Mouse (Mus musculus) limb, embryonic 15.5 days (tissue): ENCODE results near the gene Got2. TPM values are rescaled to one million over a fixed set of nuclear protein-coding genes. Genes with fewer than 3 reads are reported as not detected.
"Not testable (repeated sequence)": the region's sequence is repeated elsewhere in the genome, so short reads cannot be mapped to it uniquely, and the experiment has no call there.

Experiments used
- ATAC-seq: fragments of 200-750 bp; cut with Nextera tagmentation; 2 replicates; pipeline ENCODE4 v1.8.0; 2017; ENCODE audit warnings: low read depth, moderate TSS enrichment; ENCODE audit not compliant: insufficient number of reproducible peaks, low FRiP score, low TSS enrichment
- H3K27ac ChIP-seq: fragments of 300-500 bp; sonication (generic); 2 replicates; pipeline ENCODE4 v1.5.1; 2015; ENCODE audit warnings: moderate library complexity, mild to moderate bottlenecking, inconsistent platforms
- H3K27me3 ChIP-seq: fragments of 300-500 bp; sonication (generic); 2 replicates; pipeline ENCODE4 v1.6.1; 2015; ENCODE audit warnings: inconsistent platforms
- H3K36me3 ChIP-seq: fragments of 300-500 bp; sonication (generic); 2 replicates; pipeline ENCODE4 v1.6.1; 2015; ENCODE audit warnings: inconsistent platforms
- H3K4me1 ChIP-seq: fragments of 300-500 bp; sonication (generic); 2 replicates; pipeline ENCODE4 v1.6.1; 2015; ENCODE audit warnings: inconsistent platforms
- H3K4me2 ChIP-seq: fragments of 300-500 bp; sonication (generic); 2 replicates; pipeline ENCODE4 v1.6.1; 2015; ENCODE audit warnings: mild to moderate bottlenecking, inconsistent platforms
- H3K4me3 ChIP-seq: fragments of 300-500 bp; sonication (generic); 2 replicates; pipeline ENCODE4 v1.5.1; 2015; ENCODE audit warnings: mild to moderate bottlenecking, inconsistent platforms
- H3K9ac ChIP-seq: fragments of 300-500 bp; sonication (generic); 2 replicates; pipeline ENCODE4 v1.6.1; 2015; ENCODE audit warnings: inconsistent platforms
- H3K9me3 ChIP-seq: fragments of 300-500 bp; sonication (generic); 2 replicates; pipeline ENCODE4 v1.6.1; 2016; ENCODE audit warnings: inconsistent platforms
- WGBS: fragments of 180-500 bp; shearing (Covaris S2); methylation state at CpG from one replicate; pipeline ENCODE4 v1.1.7; 2015; 5-methylcytosine and 5-hydroxymethylcytosine counted together
- polyA plus RNA-seq: library from polyadenylated mRNA; unstranded; fragments of >200 nt; fragmentation: Nextera tagmentation; extraction: Ambion mirVana; gene quantifications from 2 replicates; pipeline ENCODE4 v1.2.1, GENCODE M21; 2015

Got2 gene
- polyA plus RNA-seq, 1 experiment from 2014 or later = 129 TPM

GRCm38 (mm10) chr8:95886647-95887577, 1.4 kb downstream of the Got2 start:
- no peaks in the 10 kb centered on the region for H3K36me3 ChIP-seq
- peak overlapping the region; percentile 82 for H3K4me3 ChIP-seq
- peak overlapping the region; percentile 92 for H3K4me2 ChIP-seq
- no peaks in the 10 kb centered on the region for H3K9me3 ChIP-seq
- WGBS = 55% methylated on average over 17 of the region's 17 CpGs
- H3K27ac ChIP-seq = peak overlapping the region; percentile 38; the same call in 1 of the 2 replicates
- no peak for ATAC-seq
- no peaks in the 10 kb centered on the region for H3K27me3 ChIP-seq
- peak overlapping the region; percentile 63 for H3K9ac ChIP-seq
- peaks cover 21% of the 10 kb centered on the region for H3K4me1 ChIP-seq

- H3K9ac ChIP-seq = no peak overlapping the region
- no peaks in the 10 kb centered on the region for H3K9me3 ChIP-seq
- H3K4me2 ChIP-seq = no peak overlapping the region
- H3K27ac ChIP-seq = no peak overlapping the region
- H3K4me1 ChIP-seq = peaks cover 21% of the 10 kb centered on the region
- H3K4me3 ChIP-seq = no peak overlapping the region
- WGBS = 72% methylated on average over 5 of the region's 5 CpGs
- no peak for ATAC-seq
- H3K27me3 ChIP-seq = no peaks in the 10 kb centered on the region
- no peaks in the 10 kb centered on the region for H3K36me3 ChIP-seq
These were observed 2.4 kb downstream of the Got2 start for GRCm38 (mm10) chr8:95885966-95886365.

GRCm38 (mm10) chr8:95885271-95885841, 3.0 kb downstream of the Got2 start:
- peaks cover 21% of the 10 kb centered on the region for H3K4me1 ChIP-seq

GRCm38 (mm10) chr8:95884491-95884890, 3.9 kb downstream of the Got2 start:
- ATAC-seq = no peak
- Histone ChIP-seq H3K27ac (no peak overlapping the region), H3K36me3 (no peaks in the 10 kb centered on the region), H3K4me1 (peaks cover 21% of the 10 kb centered on the region), H3K4me3 (no peak overlapping the region), H3K9ac (no peak overlapping the region), H3K4me2 (no peak overlapping the region), H3K27me3 (no peaks in the 10 kb centered on the region), H3K9me3 (no peaks in the 10 kb centered on the region)
- 72% methylated on average over 12 of the region's 12 CpGs for WGBS

More at GRCm38 (mm10) chr8:95885271-95885841, 3.0 kb downstream of the Got2 start:
- Histone ChIP-seq H3K4me3 (no peak overlapping the region), H3K27ac (no peak overlapping the region), H3K4me2 (no peak overlapping the region), H3K9ac (no peak overlapping the region), H3K27me3 (no peaks in the 10 kb centered on the region), H3K9me3 (no peaks in the 10 kb centered on the region), H3K36me3 (no peaks in the 10 kb centered on the region)
- ATAC-seq = no peak
- WGBS = 74% methylated on average over 5 of the region's 5 CpGs

GRCm38 (mm10) chr8:95882191-95882590, 6.2 kb downstream of the Got2 start:
- H3K27ac ChIP-seq = no peak overlapping the region
- H3K36me3 ChIP-seq = peaks cover 3% of the 10 kb centered on the region; the same call in 1 of the 2 replicates
- no peak overlapping the region for H3K9ac ChIP-seq
- no peaks in the 10 kb centered on the region for H3K9me3 ChIP-seq
- no peaks in the 10 kb centered on the region for H3K27me3 ChIP-seq
- H3K4me2 ChIP-seq = no peak overlapping the region
- 89% methylated on average over 9 of the region's 9 CpGs for WGBS
- no peak for ATAC-seq
- no peak overlapping the region for H3K4me3 ChIP-seq
- peaks cover 19% of the 10 kb centered on the region for H3K4me1 ChIP-seq

GRCm38 (mm10) chr8:95881576-95881975, 6.8 kb downstream of the Got2 start:
- H3K27me3 ChIP-seq = no peaks in the 10 kb centered on the region
- no peak for ATAC-seq
- H3K4me1 ChIP-seq = peaks cover 13% of the 10 kb centered on the region
- H3K36me3 ChIP-seq = peaks cover 9% of the 10 kb centered on the region; the same call in 1 of the 2 replicates
- H3K9ac ChIP-seq = no peak overlapping the region
- H3K9me3 ChIP-seq = no peaks in the 10 kb centered on the region
- no peak overlapping the region for H3K4me3 ChIP-seq
- no peak overlapping the region for H3K4me2 ChIP-seq
- H3K27ac ChIP-seq = no peak overlapping the region
- 69% methylated on average over 3 of the region's 3 CpGs for WGBS

- no peak for ATAC-seq
- Histone ChIP-seq H3K4me3 (no peak overlapping the region), H3K9me3 (no peaks in the 10 kb centered on the region), H3K27ac (no peak overlapping the region), H3K4me2 (no peak overlapping the region), H3K9ac (no peak overlapping the region), H3K36me3 (peaks cover 24% of the 10 kb centered on the region), H3K27me3 (no peaks in the 10 kb centered on the region), H3K4me1 (peaks cover 10% of the 10 kb centered on the region; the same call in 1 of the 2 replicates)
- 87% methylated on average over 4 of the region's 4 CpGs for WGBS
These were observed 8.5 kb downstream of the Got2 start for GRCm38 (mm10) chr8:95879823-95880222.

- H3K36me3 ChIP-seq = peaks cover 38% of the 10 kb centered on the region
- no peak overlapping the region for H3K27ac ChIP-seq
- no peaks in the 10 kb centered on the region for H3K27me3 ChIP-seq
- no peak overlapping the region for H3K9ac ChIP-seq
- 0 out of 2 replicates have a peak, but pooled peaks cover 5% of the 10 kb centered on the region for H3K4me1 ChIP-seq
- no peaks in the 10 kb centered on the region for H3K9me3 ChIP-seq
- no peak overlapping the region for H3K4me2 ChIP-seq
- ATAC-seq = no peak
- WGBS = 62% methylated on average over 12 of the region's 12 CpGs
- no peak overlapping the region for H3K4me3 ChIP-seq
These were observed 10.0 kb downstream of the Got2 start for GRCm38 (mm10) chr8:95878176-95878962.

GRCm38 (mm10) chr8:95875270-95875669, 13.1 kb downstream of the Got2 start:
- H3K9ac ChIP-seq = no peak overlapping the region
- no peak for ATAC-seq
- H3K4me1 ChIP-seq = 0 out of 2 replicates have a peak, but pooled peaks cover 5% of the 10 kb centered on the region
- WGBS = 94% methylated on average over 7 of the region's 7 CpGs
- H3K27me3 ChIP-seq = no peaks in the 10 kb centered on the region
- no peaks in the 10 kb centered on the region for H3K9me3 ChIP-seq
- H3K4me3 ChIP-seq = no peak overlapping the region
- H3K36me3 ChIP-seq = peaks cover 69% of the 10 kb centered on the region
- no peak overlapping the region for H3K27ac ChIP-seq
- H3K4me2 ChIP-seq = no peak overlapping the region

GRCm38 (mm10) chr8:95871690-95872089, 16.7 kb downstream of the Got2 start:
- no peak for ATAC-seq
- Histone ChIP-seq H3K27ac (no peak overlapping the region), H3K27me3 (no peaks in the 10 kb centered on the region), H3K9ac (no peak overlapping the region), H3K4me1 (no peaks in the 10 kb centered on the region), H3K4me2 (no peak overlapping the region), H3K9me3 (no peaks in the 10 kb centered on the region), H3K4me3 (no peak overlapping the region), H3K36me3 (peaks cover 93% of the 10 kb centered on the region)
- WGBS = 92% methylated on average over 16 of the region's 16 CpGs

- not testable (repeated sequence) for ATAC-seq, H3K9ac ChIP-seq, H3K27ac ChIP-seq, H3K4me3 ChIP-seq, H3K9me3 ChIP-seq, H3K27me3 ChIP-seq, H3K4me2 ChIP-seq, H3K4me1 ChIP-seq
- peaks cover 48% of the 10 kb centered on the region for H3K36me3 ChIP-seq
- 93% methylated on average over 18 of the region's 18 CpGs for WGBS
These were observed 23.5 kb downstream of the Got2 start for GRCm38 (mm10) chr8:95864851-95865250.
